Comparison of ENCODE assay signal across 7 mouse cellular contexts in genomic region chr9:68655018-68656005, GRCm38 (mm10). TPM values are rescaled to one million over a fixed set of nuclear protein-coding genes. Genes with fewer than 3 reads are reported as not detected.
DNase-seq lines count a peak whose midpoint lies in the region; ATAC-seq and TF ChIP-seq lines count a peak whose summit lies in the region.

No protein-coding gene starts in this region.

- peak overlapping the region; percentile 69 for H3K4me3 ChIP-seq in embryonic fibroblast, embryonic 13.5 days (ENCODE audit: insufficient read depth, low read length)
- H3K4me3 ChIP-seq in heart, embryonic 15.5 days, result peak overlapping the region; percentile 89
- H3K4me3 ChIP-seq in liver, embryonic 15.5 days (replicated peaks), result peak overlapping the region; percentile 60
- H3K4me3 ChIP-seq in olfactory bulb, adult 2 months (ENCODE audit: insufficient read depth, low read depth, low read length), result peak overlapping the region; percentile 95

- ATAC-seq in heart, embryonic 15.5 days (replicated peaks; ENCODE audit: insufficient number of reproducible peaks, insufficient read depth, low FRiP score, low read depth), result no peak; the same call in 1 of the 2 replicates
- ATAC-seq in liver, embryonic 15.5 days (ENCODE audit: insufficient read depth), result no peak

- no peaks in the 10 kb centered on the region for H3K9me3 ChIP-seq in heart, embryonic 15.5 days (replicated peaks)
- H3K9me3 ChIP-seq in liver, embryonic 15.5 days (replicated peaks), result no peaks in the 10 kb centered on the region

- peak; percentile 71 for DNase-seq in cerebellum, adult 11 months
- DNase-seq in kidney, postnatal 10 days, result peak; percentile 71
- no peak for DNase-seq in spleen, postnatal 10 days (ENCODE audit: low spot score in 2 of 2)

- H3K4me1 ChIP-seq in embryonic fibroblast, embryonic 13.5 days (ENCODE audit: control insufficient read depth, insufficient read depth, low read length), result no peaks in the 10 kb centered on the region
- peaks cover 6% of the 10 kb centered on the region for H3K4me1 ChIP-seq in heart, embryonic 15.5 days (replicated peaks)
- no peaks in the 10 kb centered on the region for H3K4me1 ChIP-seq in liver, embryonic 15.5 days (replicated peaks)
- peaks cover 7% of the 10 kb centered on the region; the same call in 1 of the 2 replicates for H3K4me1 ChIP-seq in olfactory bulb, adult 2 months (ENCODE audit: control insufficient read depth, insufficient read depth, low read length)

- no peak overlapping the region for H3K27ac ChIP-seq in embryonic fibroblast, embryonic 13.5 days (ENCODE audit: insufficient read depth, low read length)
- no peak overlapping the region for H3K27ac ChIP-seq in heart, embryonic 15.5 days
- no peak overlapping the region for H3K27ac ChIP-seq in liver, embryonic 15.5 days (replicated peaks)
- peak overlapping the region; percentile 71 for H3K27ac ChIP-seq in olfactory bulb, adult 2 months (ENCODE audit: insufficient read depth, low read depth, low read length)

- TF ChIP-seq POLR2A in embryonic fibroblast, embryonic 13.5 days (IDR thresholded peaks at IDR 0.05; ENCODE audit: low read depth, low read length), result no peak
- TF ChIP-seq POLR2A in olfactory bulb, adult 2 months (IDR thresholded peaks at IDR 0.05; ENCODE audit: insufficient read depth, low read depth, low read length), result no peak

- peak overlapping the region; percentile 98 for H3K4me2 ChIP-seq in heart, embryonic 15.5 days
- H3K4me2 ChIP-seq in liver, embryonic 15.5 days, result peak overlapping the region; percentile 63

- WGBS in heart, embryonic 15.5 days, result 1% methylated on average over 31 of the region's 31 CpGs
- WGBS in liver, embryonic 15.5 days (ENCODE audit: insufficient replicate concordance), result 2% methylated on average over 31 of the region's 31 CpGs
- 2% methylated on average over 31 of the region's 31 CpGs for WGBS in olfactory bulb, adult 2 months

- H3K27me3 ChIP-seq in heart, embryonic 15.5 days, result peaks cover 7% of the 10 kb centered on the region; the same call in 1 of the 2 replicates
- H3K27me3 ChIP-seq in liver, embryonic 15.5 days, result peaks cover 52% of the 10 kb centered on the region

- TF ChIP-seq CTCF in embryonic fibroblast, embryonic 13.5 days (IDR thresholded peaks at IDR 0.05; ENCODE audit: borderline replicate concordance, insufficient read depth, low read length), result no peak
- 0 out of 2 replicates have a peak, but pooled peaks have one; percentile 1 for TF ChIP-seq CTCF in olfactory bulb, adult 2 months (IDR thresholded peaks at IDR 0.05; ENCODE audit: insufficient read depth, low read depth, low read length)

- no peaks in the 10 kb centered on the region for H3K36me3 ChIP-seq in heart, embryonic 15.5 days
- no peaks in the 10 kb centered on the region for H3K36me3 ChIP-seq in liver, embryonic 15.5 days (replicated peaks)

- H3K9ac ChIP-seq in heart, embryonic 15.5 days, result peak overlapping the region; percentile 88
- H3K9ac ChIP-seq in liver, embryonic 15.5 days, result no peak overlapping the region

RNA-seq across cellular contexts. Expression of gene Rora, which starts 1.7 kb away (rescaled TPM):
- polyA plus RNA-seq in embryonic fibroblast, embryonic 13.5 days (2011; ENCODE audit: insufficient read length, low read depth, missing spikeins), result 9.4 and 11.2 TPM in 2 replicates
- polyA plus RNA-seq in heart, embryonic 15.5 days (2015; fragmentation: Nextera tagmentation; extraction: Ambion mirVana), result 7.1 and 7.3 TPM in 2 replicates
- polyA plus RNA-seq in liver, embryonic 15.5 days (2015; fragmentation: Nextera tagmentation; extraction: Ambion mirVana), result 6.0 and 8.0 TPM in 2 replicates
- polyA plus RNA-seq in olfactory bulb, adult 2 months (2012; ENCODE audit: insufficient read depth, insufficient read length, low replicate concordance, missing spikeins), result not detected in 2 replicates

Comparison
In these comparisons a context has a peak if more than half of its experiments do, and no peak if none do; other contexts are left out.
1. DNase-seq: peak in cerebellum, adult 11 months (single experiment) and kidney, postnatal 10 days (single experiment); none in spleen, postnatal 10 days (0 of 2).
2. Peak in every context shown above with its lines, with median percentiles within 50 percentile points of each other: H3K4me3 ChIP-seq.